Mouse (Mus musculus) erythroblast, embryonic 14.5 days (primary cell): ENCODE data around the gene Fbln7.

Experiments
- GATA1 ChIP-seq: IDR thresholded peaks from 2 replicates; pipeline ENCODE4 v1.6.1; 2012; ENCODE audit warnings: low read length, inconsistent platforms, mixed read lengths
- TAL1 ChIP-seq: IDR thresholded peaks from 3 replicates; pipeline ENCODE4 v1.6.1; 2012; ENCODE audit warnings: low read length, inconsistent platforms, mixed read lengths

- TF ChIP-seq GATA1 = no peak
- no peak for TF ChIP-seq TAL1
These were observed 2.3 kb downstream of the Fbln7 start for GRCm38 (mm10) chr2:128865061-128865460.
